Mouse (Mus musculus) embryonic facial prominence, embryonic 13.5 days (tissue): ENCODE results near the gene Slc44a4. TPM values are rescaled to one million over a fixed set of nuclear protein-coding genes. Genes with fewer than 3 reads are reported as not detected.

Experiments used
- ATAC-seq: fragments of 200-750 bp; cut with Nextera tagmentation; 2 replicates; pipeline ENCODE4 v1.8.0; 2017; ENCODE audit warnings: low read depth; ENCODE audit not compliant: insufficient number of reproducible peaks, insufficient read depth, low FRiP score, low TSS enrichment
- H3K27ac ChIP-seq: fragments of 300-500 bp; sonication (generic); 2 replicates; pipeline ENCODE4 v1.5.1; 2015; ENCODE audit warnings: moderate library complexity, mild to moderate bottlenecking, inconsistent platforms
- H3K27me3 ChIP-seq: fragments of 300-500 bp; sonication (generic); 2 replicates; pipeline ENCODE4 v1.6.1; 2015; ENCODE audit warnings: mild to moderate bottlenecking, inconsistent platforms
- H3K36me3 ChIP-seq: fragments of 300-500 bp; sonication (generic); 2 replicates; pipeline ENCODE4 v1.6.1; 2015; ENCODE audit warnings: mild to moderate bottlenecking, inconsistent platforms
- H3K4me1 ChIP-seq: fragments of 300-500 bp; sonication (generic); 2 replicates; pipeline ENCODE4 v1.6.1; 2015; ENCODE audit warnings: inconsistent platforms
- H3K4me2 ChIP-seq: fragments of 300-500 bp; sonication (generic); 2 replicates; pipeline ENCODE4 v1.6.1; 2015; ENCODE audit warnings: moderate library complexity, mild to moderate bottlenecking, inconsistent platforms
- H3K4me3 ChIP-seq: fragments of 300-500 bp; sonication (generic); 2 replicates; pipeline ENCODE4 v1.5.1; 2015; ENCODE audit warnings: mild to moderate bottlenecking, inconsistent platforms
- H3K9ac ChIP-seq: fragments of 300-500 bp; sonication (generic); 2 replicates; pipeline ENCODE4 v1.6.1; 2015; ENCODE audit warnings: mild to moderate bottlenecking, inconsistent platforms
- H3K9me3 ChIP-seq: fragments of 300-500 bp; sonication (generic); 2 replicates; pipeline ENCODE4 v1.6.1; 2016; ENCODE audit warnings: inconsistent platforms
- WGBS: fragments of 180-500 bp; shearing (Covaris S2); methylation state at CpG from one replicate; pipeline ENCODE4 v1.1.7; 2015; ENCODE audit warnings: mixed read lengths; 5-methylcytosine and 5-hydroxymethylcytosine counted together
- polyA plus RNA-seq: library from polyadenylated mRNA; unstranded; fragments of >200 nt; fragmentation: Nextera tagmentation; extraction: Ambion mirVana; gene quantifications from 2 replicates; pipeline ENCODE4 v1.2.1, GENCODE M21; 2015

Slc44a4 gene
- polyA plus RNA-seq: 0.24 and 0.83 TPM in 2 replicates

- H3K27ac ChIP-seq: peak within 1 kb of the TSS; percentile 18; the same call in 1 of the 2 replicates
- H3K4me2 ChIP-seq: no peak within 1 kb of the TSS
- H3K27me3 ChIP-seq: no peaks in the 10 kb centered on the region
- H3K36me3 ChIP-seq: peaks cover 49% of the 10 kb centered on the region
- 27% methylated on average over 18 of the region's 18 CpGs for WGBS
- H3K9ac ChIP-seq: peak within 1 kb of the TSS; percentile 44; the same call in 1 of the 2 replicates
- ATAC-seq: no peak
- H3K4me3 ChIP-seq: no peak within 1 kb of the TSS
- H3K9me3 ChIP-seq: no peaks in the 10 kb centered on the region
- H3K4me1 ChIP-seq: peaks cover 10% of the 10 kb centered on the region
Measured at GRCm38 (mm10) chr17:34913930-34914665, at the start of gene Slc44a4. Slc44a4 (plus strand) TSS chr17:34914466.

- WGBS: 53% methylated on average over 7 of the region's 7 CpGs
- no peak for ATAC-seq
Measured at GRCm38 (mm10) chr17:34865981-34866380, 48.3 kb upstream of the Slc44a4 start.

GRCm38 (mm10) chr17:34874321-34874720 is 39.9 kb upstream of the Slc44a4 start:
- ATAC-seq: no peak
- Histone ChIP-seq H3K4me1 (peaks cover 2% of the 10 kb centered on the region; the same call in 1 of the 2 replicates), H3K36me3 (no peaks in the 10 kb centered on the region), H3K27ac (no peak overlapping the region), H3K27me3 (no peaks in the 10 kb centered on the region), H3K4me2 (no peak overlapping the region), H3K4me3 (no peak overlapping the region), H3K9me3 (no peaks in the 10 kb centered on the region), H3K9ac (no peak overlapping the region)
- WGBS: 90% methylated on average over 6 of the region's 6 CpGs

More at GRCm38 (mm10) chr17:34865981-34866380, 48.3 kb upstream of the Slc44a4 start:
- Histone ChIP-seq H3K36me3 (no peaks in the 10 kb centered on the region), H3K27me3 (0 out of 2 replicates have a peak, but pooled peaks cover 5% of the 10 kb centered on the region), H3K9ac (no peak overlapping the region), H3K4me3 (no peak overlapping the region), H3K4me1 (no peaks in the 10 kb centered on the region), H3K9me3 (no peaks in the 10 kb centered on the region), H3K4me2 (no peak overlapping the region), H3K27ac (no peak overlapping the region)

- ATAC-seq: no peak
- peaks cover 26% of the 10 kb centered on the region for H3K4me1 ChIP-seq
- 35% methylated on average over 11 of the region's 11 CpGs for WGBS
- H3K4me2 ChIP-seq: peak within 1 kb of the TSS; percentile 28; the same call in 1 of the 2 replicates
- no peaks in the 10 kb centered on the region for H3K27me3 ChIP-seq
- H3K4me3 ChIP-seq: no peak within 1 kb of the TSS
- no peaks in the 10 kb centered on the region for H3K36me3 ChIP-seq
- peak within 1 kb of the TSS; percentile 48 for H3K27ac ChIP-seq
- H3K9me3 ChIP-seq: no peaks in the 10 kb centered on the region
- H3K9ac ChIP-seq: peak within 1 kb of the TSS; percentile 32; the same call in 1 of the 2 replicates
Measured at GRCm38 (mm10) chr17:34879336-34879879, 34.9 kb upstream of the Slc44a4 start, which contains the start of gene Zbtb12. Zbtb12 (plus strand) TSS chr17:34879483.

GRCm38 (mm10) chr17:34881166-34881565 is 33.1 kb upstream of the Slc44a4 start:
- Histone ChIP-seq H3K4me2 (peak overlapping the region; percentile 38; the same call in 1 of the 2 replicates), H3K4me1 (peaks cover 27% of the 10 kb centered on the region), H3K27me3 (no peaks in the 10 kb centered on the region), H3K36me3 (no peaks in the 10 kb centered on the region), H3K4me3 (no peak overlapping the region), H3K9ac (no peak overlapping the region), H3K9me3 (no peaks in the 10 kb centered on the region), H3K27ac (no peak overlapping the region)
- no peak for ATAC-seq

GRCm38 (mm10) chr17:34881683-34882310 is 32.5 kb upstream of the Slc44a4 start, which contains the start of gene Gm20547:
Gm20547 (minus strand) TSS chr17:34882042.
- Histone ChIP-seq H3K4me3 (no peak within 1 kb of the TSS), H3K4me2 (peak within 1 kb of the TSS; percentile 38), H3K27me3 (no peaks in the 10 kb centered on the region), H3K4me1 (peaks cover 27% of the 10 kb centered on the region), H3K9ac (0 out of 2 replicates have a peak within 1 kb of the TSS, but pooled peaks have one; percentile 27), H3K9me3 (no peaks in the 10 kb centered on the region), H3K27ac (no peak within 1 kb of the TSS), H3K36me3 (no peaks in the 10 kb centered on the region)
- ATAC-seq: no peak
- WGBS: 7% methylated on average over 15 of the region's 15 CpGs

GRCm38 (mm10) chr17:34883332-34883731 is 30.9 kb upstream of the Slc44a4 start:
- no peak overlapping the region for H3K4me3 ChIP-seq
- no peak overlapping the region for H3K9ac ChIP-seq
- no peaks in the 10 kb centered on the region for H3K36me3 ChIP-seq
- no peak overlapping the region for H3K4me2 ChIP-seq
- no peaks in the 10 kb centered on the region for H3K9me3 ChIP-seq
- ATAC-seq: no peak
- H3K27me3 ChIP-seq: no peaks in the 10 kb centered on the region
- WGBS: 69% methylated on average over 3 of the region's 3 CpGs
- H3K27ac ChIP-seq: peak overlapping the region; percentile 11
- peaks cover 27% of the 10 kb centered on the region for H3K4me1 ChIP-seq

- 86% methylated on average over 6 of the region's 6 CpGs for WGBS
- no peak overlapping the region for H3K4me3 ChIP-seq
- no peak for ATAC-seq
- no peak overlapping the region for H3K4me2 ChIP-seq
- H3K36me3 ChIP-seq: no peaks in the 10 kb centered on the region
- H3K9ac ChIP-seq: no peak overlapping the region
- H3K27me3 ChIP-seq: no peaks in the 10 kb centered on the region
- no peaks in the 10 kb centered on the region for H3K9me3 ChIP-seq
- peaks cover 21% of the 10 kb centered on the region for H3K4me1 ChIP-seq
- no peak overlapping the region for H3K27ac ChIP-seq
Measured at GRCm38 (mm10) chr17:34884704-34885103, 29.6 kb upstream of the Slc44a4 start.

GRCm38 (mm10) chr17:34885615-34886014 is 28.7 kb upstream of the Slc44a4 start:
- 62% methylated on average over 3 of the region's 3 CpGs for WGBS
- no peak for ATAC-seq

GRCm38 (mm10) chr17:34887942-34888341 is 26.3 kb upstream of the Slc44a4 start:
- peaks cover 12% of the 10 kb centered on the region for H3K4me1 ChIP-seq
- H3K9me3 ChIP-seq: no peaks in the 10 kb centered on the region
- H3K4me2 ChIP-seq: no peak overlapping the region
- H3K9ac ChIP-seq: no peak overlapping the region
- H3K4me3 ChIP-seq: no peak overlapping the region
- ATAC-seq: no peak
- WGBS: 83% methylated on average over 5 of the region's 5 CpGs
- H3K27ac ChIP-seq: no peak overlapping the region
- H3K36me3 ChIP-seq: no peaks in the 10 kb centered on the region
- no peaks in the 10 kb centered on the region for H3K27me3 ChIP-seq

More at GRCm38 (mm10) chr17:34885615-34886014, 28.7 kb upstream of the Slc44a4 start:
- Histone ChIP-seq H3K4me3 (no peak overlapping the region), H3K9ac (no peak overlapping the region), H3K9me3 (no peaks in the 10 kb centered on the region), H3K36me3 (no peaks in the 10 kb centered on the region), H3K4me1 (peaks cover 19% of the 10 kb centered on the region), H3K27me3 (no peaks in the 10 kb centered on the region), H3K4me2 (no peak overlapping the region), H3K27ac (peak overlapping the region; percentile 23; the same call in 1 of the 2 replicates)

GRCm38 (mm10) chr17:34890074-34890743 is 24.1 kb upstream of the Slc44a4 start:
- no peak overlapping the region for H3K27ac ChIP-seq
- H3K36me3 ChIP-seq: no peaks in the 10 kb centered on the region
- ATAC-seq: no peak
- no peak overlapping the region for H3K4me3 ChIP-seq
- WGBS: 86% methylated on average over 12 of the region's 12 CpGs
- peaks cover 7% of the 10 kb centered on the region for H3K4me1 ChIP-seq
- no peaks in the 10 kb centered on the region for H3K27me3 ChIP-seq
- no peaks in the 10 kb centered on the region for H3K9me3 ChIP-seq
- no peak overlapping the region for H3K9ac ChIP-seq
- no peak overlapping the region for H3K4me2 ChIP-seq
